Mouse (Mus musculus) brain, adult 2 months (tissue): ENCODE data around the gene Spp1.
A peak's percentile ranks its signal among the peaks of the same experiment; 100 is the strongest.

Experiments used
- DNase-seq: peaks from one replicate; pipeline ENCODE4 v3.0.0; 2011; ENCODE audit warnings: low read depth, low spot score

The Spp1 gene

DNA sequence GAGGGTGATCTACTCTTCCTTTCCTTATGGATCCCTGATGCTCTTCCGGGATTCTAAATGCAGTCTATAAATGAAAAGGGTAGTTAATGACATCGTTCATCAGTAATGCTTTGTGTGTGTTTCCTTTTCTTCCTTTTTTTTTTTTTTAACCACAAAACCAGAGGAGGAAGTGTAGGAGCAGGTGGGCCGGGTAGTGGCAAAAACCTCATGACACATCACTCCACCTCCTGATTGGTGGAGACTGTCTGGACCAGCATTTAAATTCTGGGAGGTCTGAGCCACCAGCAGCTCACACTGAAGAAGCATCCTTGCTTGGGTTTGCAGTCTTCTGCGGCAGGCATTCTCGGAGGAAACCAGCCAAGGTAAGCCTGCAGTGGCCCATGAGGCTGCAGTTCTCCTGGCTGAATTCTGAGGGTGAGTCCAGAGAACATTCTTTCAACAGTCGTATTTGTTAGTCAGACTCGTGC is at the start of gene Spp1:
TSS of gene Spp1 (plus strand) at position 284 of the 467 bp plus-strand sequence.
- no peak for DNase-seq

DNA sequence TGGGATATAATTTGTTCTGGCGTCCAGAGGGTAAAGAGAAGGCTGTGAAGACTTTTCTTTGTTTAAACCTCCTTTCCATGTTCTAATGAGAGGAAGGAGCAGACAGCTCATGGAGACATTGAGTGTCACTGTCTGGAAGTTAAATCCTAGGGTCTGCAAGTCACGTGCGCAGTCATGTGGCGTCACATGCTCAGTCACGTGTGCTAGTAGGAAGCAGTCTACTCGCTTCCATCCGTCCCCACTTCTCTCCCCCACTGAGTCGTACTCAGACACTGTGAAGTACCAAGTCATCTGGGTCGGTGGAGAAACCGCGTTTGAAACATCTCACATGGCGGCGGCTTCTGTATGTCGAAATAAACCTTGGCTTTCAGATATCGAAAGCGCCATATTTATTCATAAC is 49.4 kb upstream of the Spp1 start:
- no peak for DNase-seq

DNA sequence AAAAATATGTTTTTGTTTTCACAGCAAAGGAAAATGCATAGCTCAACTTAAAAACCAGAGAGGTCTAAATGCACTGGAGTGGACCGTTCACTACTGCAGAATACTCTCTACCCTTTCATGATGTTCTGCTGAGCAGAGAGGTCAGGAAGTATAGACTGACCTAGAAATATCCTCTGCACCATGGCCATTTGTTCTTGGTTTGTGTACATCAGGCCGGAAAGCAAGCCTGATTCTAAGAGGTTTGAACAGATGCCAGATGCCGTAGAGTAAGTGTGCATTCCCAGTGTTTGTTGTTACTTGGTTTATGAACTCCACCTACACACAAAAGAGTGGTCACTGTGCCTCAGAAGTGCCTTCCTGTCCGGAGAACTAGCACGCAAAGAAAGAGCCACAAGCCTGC is 48.0 kb upstream of the Spp1 start:
- no peak for DNase-seq

DNA sequence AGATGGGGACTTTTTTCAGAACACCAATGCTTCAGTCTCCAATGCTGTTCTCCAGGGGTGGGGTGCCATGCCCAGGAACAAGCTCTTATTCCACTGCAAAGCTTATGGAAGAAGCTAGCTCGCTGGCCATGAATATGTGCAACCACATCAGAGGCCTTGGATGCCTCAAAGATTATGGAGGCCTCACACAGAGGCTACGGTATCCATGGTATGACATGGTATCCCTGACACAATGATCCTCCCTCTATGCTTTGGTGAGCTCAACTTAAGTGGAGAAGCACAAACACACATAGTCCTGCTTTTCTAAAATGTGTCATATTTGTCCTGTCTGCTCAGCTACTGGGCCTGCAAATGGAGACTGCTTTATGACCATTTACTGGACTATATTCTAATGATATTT is 44.0 kb upstream of the Spp1 start:
- no peak for DNase-seq

DNA sequence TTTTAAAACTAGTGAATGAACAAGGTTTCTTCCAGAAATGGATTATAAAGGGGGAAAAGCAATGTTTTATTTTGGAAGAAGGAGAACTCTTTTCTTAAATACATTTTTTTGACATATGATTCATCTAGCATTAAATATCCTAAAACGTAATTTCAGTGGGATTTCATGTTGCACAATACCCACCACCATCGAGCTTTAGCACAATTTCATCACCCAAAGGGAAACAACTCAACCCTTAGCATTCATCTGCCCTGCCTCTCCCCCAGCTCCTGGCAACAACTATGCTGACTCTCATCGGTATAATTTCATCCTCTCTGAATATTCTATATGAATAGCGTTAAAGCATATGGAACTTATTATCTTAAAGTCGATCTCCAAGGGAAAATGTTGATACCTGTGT is 42.1 kb upstream of the Spp1 start:
- no peak for DNase-seq

DNA sequence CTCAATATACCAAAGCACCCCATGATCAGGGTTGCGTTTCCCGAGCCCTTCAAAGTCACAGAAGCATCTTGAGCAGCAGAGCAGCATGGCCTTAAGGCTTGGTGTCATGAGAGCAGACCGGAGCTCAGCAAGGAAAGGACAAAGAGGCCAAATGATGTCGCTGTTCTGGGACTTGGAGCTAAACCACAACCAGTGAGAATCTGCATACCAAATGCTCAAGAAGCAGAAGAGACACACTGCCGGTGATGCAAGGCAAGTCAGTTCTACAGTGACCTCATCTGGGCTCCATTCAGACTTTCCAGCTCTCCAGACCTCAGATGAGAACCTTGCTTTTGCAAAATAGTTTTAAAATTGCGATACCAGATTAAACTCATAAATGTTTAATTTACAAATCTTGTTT is 38.6 kb upstream of the Spp1 start:
- no peak for DNase-seq

DNA sequence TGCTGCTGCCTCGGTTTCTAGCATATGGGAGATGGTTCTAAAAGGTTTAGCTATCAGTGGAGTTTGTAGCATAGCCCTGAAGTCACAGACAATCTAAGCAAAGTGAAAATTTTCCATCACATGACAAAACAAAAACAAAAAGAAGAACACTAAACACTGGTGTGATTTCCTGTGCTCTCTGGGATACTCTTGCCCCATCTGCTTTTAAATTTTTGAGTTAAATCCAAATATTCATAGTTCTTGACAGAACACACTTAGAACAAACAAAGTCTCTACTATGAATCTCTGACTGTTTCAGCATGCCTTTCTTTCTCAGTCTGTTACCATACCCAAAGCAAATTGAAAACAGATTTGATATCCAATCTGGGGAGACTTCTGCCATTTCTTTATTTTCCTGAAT is 36.9 kb upstream of the Spp1 start:
- DNase-seq: no peak

DNA sequence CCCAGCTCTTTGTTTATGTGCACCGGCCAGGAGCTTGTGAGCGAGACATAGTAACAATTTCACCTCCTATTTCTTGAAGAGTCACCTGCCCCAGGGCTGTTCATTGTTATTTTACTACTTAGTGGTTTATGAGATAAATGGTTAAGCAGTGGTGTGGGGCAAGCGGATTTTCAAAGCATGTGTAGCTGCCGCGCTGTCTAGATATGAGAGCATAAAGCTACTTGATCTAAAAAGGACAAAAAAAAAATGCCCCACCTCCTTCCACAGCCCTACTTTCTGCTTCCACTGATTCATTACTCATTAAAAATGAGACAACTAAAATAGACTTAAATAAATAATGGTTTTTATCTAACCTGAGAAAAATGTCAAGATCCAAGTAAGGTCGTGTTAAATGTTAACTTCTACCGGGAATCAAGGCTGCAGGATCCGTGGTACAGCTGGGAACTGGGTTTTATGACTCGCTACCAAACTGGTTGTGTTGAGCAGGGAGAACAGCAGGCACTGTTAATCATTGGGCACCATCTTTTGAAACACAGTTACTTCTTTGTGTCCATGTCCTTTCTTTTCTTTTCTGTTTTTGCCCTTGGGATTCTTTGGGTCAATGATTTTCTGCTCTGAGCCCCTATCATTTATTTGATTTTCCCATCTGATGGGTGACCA is 35.5 kb upstream of the Spp1 start:
- no peak for DNase-seq

DNA sequence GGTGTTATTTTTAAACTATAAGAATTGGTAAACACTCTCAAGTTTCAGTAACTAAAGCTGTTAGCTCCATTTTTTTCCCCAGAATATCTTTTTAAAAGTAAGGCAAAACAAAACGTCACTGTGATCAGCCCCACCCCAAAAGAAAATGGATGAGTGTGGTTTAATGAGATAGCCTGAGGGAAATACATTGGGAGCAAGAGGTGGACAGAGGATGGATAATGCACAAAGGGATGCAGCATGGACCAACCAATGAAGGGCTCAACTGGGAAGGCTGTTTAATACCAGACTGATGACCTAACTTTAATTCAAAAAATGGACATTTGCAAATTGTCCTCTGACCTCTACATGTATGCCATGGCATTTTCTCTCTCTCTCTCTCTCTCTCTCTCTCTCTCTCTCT is 34.9 kb upstream of the Spp1 start:
- no peak for DNase-seq

DNA sequence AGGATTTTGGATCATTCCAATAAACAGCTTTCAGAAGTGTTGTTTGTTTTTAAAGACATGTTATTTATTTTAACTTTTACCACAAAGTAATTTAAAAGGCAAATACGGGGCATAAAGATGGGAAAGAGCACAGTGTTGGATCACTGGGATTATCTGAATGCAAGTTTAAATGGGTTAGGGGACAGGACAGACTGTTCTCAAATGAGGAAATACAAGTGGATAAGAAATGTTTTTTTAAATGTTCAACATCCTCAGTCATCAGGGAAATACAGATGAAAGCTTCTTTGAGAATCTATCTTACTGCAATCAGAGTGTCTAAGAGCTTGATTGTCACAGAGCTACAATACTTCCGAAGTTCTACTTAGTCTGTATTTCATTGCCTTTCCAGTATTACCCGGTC is 32.3 kb upstream of the Spp1 start:
- DNase-seq: no peak

DNA sequence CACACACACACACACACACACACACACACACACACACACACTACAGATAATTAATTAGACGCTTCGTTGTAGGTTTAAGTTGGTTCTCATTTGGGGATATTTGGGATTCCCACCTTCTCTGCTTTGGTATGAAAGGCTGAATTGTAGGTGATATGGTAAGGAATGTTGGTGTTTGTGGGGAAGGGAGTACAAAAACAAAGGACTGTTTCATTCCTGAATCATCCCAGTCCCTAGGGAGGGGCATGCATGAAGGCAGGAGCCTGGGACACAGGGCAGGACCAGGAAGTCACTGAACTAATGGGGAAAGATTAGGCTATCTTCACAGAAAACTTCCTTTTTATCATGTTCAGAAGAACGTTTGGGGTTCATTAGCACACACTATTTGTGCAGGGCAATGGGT is 31.6 kb upstream of the Spp1 start:
- no peak for DNase-seq

DNA sequence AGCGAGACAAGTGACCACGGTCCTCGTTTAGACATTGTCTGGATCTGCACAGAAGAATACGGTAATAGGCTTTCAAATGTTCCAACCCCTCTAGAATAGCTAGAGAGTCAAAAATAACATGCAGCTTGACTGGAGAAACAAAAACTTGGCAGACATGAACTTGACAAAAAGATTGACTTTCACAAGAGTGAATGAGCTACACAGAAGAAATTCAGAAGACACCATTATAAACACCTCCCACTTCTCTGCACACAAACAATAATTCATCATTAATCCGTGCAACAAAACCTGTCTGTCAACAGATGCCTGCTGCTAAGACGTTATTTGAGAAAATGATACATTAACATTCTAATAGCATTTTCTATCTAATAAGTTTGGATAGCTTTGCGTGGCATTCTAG is 30.4 kb upstream of the Spp1 start:
- peak; percentile 33 for DNase-seq

DNA sequence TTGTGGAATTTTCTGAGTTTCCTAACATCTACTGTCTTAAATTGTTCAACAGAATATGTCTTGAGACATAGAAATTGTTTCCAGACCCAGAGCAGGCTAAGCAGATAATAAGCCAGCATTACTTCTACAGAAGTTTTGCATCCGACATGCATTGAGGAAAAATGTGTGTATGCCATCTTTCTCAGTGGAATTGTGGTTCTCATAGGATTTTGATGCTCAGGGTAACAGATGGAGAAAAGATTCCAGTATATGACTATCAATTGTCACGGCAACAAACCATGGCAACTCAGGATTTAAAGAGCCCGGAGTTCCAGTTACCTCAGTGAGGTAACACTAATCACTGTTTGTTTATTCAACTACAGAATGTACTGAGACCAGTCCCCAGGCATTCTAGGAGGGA is 29.9 kb upstream of the Spp1 start:
- no peak for DNase-seq

DNA sequence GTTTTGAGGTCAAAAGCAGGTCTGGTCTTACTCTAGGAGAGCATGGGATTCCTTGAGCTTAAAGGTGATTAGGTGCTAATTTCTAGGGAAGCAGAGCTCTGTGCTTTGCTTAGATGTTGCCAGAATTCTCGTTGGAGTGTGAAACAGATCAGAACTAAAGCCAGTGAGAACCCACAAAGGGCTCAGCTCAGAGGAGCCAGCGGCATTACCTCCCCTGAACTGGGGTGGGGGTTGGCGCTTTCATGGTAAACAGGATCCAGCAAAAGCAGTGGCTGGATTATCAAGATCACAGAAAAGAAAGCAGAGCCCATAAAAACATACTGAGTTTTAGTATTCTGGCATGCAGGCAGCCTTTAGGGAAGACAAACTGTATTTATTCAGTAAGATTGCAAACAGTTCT is 28.2 kb upstream of the Spp1 start:
- no peak for DNase-seq

DNA sequence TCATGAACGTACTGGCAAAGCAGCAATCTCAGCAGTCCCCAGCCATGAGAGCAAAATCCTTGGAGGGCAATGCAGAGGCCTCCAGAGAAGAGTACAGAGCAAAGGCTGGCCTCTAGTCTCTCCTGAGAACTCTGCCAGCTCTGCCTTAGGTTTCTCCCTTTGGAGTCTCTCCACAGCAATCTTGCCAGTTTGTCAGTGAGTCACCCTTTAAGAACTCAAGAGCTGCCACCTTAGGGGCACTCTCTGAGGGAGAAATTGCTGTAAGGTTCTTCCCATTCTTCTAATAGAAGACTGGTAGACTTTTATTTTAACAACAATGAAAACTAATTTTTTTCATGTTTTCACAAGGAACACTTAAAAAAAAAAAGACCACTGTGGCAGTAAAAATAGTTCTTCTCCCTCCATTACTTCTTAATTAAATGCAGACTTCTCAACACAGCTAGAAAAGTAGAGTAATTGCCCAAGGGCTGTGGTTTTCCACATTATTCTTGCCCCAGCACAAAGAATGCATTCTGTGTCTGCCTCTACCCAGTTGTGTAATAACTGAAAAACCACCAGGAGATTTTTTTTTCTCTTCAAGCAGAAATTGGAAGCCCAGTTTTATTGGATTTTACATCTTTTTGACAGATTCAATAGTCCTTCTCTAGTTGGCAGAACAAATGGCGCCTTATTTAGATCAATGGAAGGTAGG is 27.2 kb upstream of the Spp1 start:
- DNase-seq: peak; percentile 41

DNA sequence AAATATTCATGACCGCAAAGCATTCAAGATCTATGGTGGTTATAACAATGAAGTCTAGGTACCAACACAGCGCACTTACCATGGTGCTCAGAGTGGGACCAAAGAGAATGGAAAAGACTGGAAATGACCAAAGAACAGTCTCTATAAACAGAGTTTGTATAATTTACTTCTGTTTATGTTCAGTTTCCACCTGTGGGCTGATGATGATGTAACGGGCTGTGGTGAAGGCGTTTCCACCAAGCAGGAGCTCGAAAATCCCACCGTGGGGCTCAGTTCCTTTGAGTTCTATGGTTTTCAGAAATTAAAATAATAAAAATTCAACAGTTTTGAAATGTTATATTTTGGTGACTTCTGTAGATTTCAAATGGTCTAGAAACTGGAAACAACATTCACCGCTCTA is 26.4 kb upstream of the Spp1 start:
- no peak for DNase-seq

DNA sequence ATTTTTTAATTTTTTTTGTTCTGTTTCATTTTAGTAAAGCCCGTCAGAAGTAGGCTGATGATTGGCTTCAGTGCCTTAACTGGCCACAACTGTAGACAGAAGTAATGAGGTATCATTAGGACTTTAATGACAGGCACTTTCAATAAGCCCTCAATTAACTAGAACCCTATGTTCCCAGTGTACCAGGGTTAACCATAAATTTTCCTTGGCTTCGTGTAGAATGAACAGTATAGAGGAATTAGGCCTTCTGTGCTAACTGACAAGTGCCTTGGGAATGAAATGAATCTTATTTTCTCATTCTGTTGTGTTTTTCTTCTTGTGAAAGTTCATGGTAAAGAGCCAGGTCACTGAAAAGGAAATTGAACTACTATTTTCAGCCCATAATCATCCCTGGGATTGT is 18.9 kb upstream of the Spp1 start:
- DNase-seq: no peak

DNA sequence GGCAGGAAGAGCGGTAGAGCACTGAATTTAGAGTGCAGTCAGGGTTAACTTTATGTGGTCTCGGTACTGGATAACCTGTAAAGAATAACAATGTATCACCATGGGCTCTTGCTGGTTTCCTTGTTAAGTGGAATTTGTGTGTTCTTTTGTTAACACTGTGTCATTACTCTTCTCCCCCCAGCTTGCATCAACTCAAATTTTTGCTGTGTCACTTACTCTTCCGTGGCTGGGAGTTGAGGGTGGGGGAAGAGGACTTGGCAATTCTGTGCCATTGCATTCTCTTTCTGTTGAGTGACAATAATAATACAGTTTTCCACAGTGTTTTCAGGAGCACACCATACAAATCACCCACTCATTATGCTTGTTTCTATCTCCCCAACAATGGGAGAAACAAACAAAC is 17.9 kb upstream of the Spp1 start:
- DNase-seq: no peak

DNA sequence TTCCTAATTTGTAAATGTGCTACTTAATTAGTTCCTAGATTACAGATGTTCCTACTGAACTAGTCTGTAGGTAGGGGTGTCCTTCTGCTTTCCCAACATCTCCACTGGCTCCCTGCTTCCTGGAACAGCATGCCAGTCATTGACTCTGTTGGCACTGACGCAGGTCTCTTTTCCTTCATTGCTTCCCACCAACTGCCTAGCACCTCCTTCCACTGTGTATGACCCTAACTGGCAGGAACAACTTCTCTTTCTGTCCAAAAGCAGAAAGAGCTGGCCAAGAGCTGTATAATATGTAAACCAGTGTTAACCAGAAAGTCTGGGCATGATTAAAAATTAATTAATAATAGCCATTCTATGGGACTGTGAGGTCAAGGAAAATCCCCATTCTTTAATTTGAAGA is 17.2 kb upstream of the Spp1 start:
- DNase-seq: no peak

DNA sequence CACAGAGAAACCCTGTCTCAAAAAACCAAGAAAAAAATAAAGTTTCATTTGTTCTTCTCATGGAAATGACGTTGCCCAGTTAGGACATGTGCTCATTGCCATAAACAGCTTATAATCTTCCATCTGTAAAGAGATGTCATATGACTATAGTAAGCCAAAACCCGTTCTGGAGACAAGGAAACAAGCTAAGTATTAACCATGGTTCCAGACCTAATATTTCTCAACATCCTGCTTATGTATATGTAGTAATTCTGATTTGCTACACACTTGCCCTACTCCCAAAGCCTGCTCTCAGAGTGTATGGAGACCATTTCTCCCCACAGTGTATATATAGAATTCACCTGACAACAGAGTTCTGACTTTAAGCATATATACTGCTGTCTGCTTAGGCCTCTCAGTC is 12.9 kb upstream of the Spp1 start:
- DNase-seq: no peak

DNA sequence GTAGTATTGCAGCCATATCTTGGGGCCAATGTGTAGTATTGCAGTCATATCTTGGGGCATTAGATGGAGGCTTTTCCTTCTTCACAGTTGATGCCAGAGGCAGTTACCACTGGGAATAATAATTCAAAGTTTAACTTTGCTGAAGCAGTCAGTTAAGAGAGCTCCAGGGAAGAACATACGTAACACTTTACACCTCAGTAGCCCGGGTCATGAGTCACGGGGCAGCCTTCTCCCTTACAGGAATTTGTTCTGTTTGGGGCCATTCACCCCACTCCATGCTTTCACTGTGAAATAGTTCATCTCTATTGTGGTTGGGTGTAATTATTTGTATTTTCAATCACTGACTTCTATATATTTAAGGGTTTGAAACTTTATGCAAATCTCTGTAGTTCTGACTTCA is 11.1 kb upstream of the Spp1 start:
- no peak for DNase-seq

DNA sequence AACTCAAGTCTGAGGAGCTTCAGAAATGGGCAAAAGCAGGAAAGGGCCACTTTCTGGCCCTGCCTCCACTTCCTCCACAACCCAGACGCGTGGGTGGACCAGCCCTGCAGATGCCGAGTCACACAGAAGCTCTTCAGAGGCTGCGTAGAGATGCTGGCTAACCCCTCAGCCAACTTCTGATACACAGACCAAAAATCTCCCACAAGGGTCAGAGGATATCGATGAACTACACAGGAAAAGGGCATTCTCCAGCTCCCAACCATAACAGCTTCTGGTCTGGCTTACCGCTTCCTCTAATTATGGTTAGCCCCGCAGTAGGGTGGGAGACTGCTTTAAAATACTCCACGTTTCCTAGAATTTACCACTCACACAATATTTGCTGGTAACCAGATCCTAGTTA is 9.0 kb upstream of the Spp1 start:
- no peak for DNase-seq

DNA sequence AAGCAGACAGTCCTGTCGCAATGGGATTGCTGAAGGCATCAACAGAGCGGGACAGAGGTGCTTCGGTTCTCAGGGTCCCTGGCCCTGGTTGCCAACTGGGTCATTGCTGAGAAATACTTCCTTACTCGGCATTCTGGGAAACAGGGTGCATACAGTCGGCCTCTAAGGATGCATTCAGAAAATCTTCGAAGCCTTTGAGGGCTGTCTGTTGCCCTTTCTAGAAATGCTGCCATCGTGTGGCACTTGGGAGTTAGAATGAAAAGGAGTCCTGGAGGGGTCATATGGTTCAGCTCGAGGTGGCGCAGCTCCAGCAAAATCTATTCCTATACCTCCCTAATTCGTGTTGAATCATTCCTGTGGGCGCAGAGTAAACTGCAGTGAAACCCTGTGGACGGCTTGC is 2.0 kb upstream of the Spp1 start:
- DNase-seq: peak; percentile 53
